Mouse (Mus musculus) layer of hippocampus, adult 11-12 months (tissue): ENCODE results near the gene Atf7ip.

Source experiments
- DNase-seq: peaks from one replicate; pipeline ENCODE4 v3.0.0; 2022; ENCODE audit warnings: low spot score

Atf7ip gene

DNA sequence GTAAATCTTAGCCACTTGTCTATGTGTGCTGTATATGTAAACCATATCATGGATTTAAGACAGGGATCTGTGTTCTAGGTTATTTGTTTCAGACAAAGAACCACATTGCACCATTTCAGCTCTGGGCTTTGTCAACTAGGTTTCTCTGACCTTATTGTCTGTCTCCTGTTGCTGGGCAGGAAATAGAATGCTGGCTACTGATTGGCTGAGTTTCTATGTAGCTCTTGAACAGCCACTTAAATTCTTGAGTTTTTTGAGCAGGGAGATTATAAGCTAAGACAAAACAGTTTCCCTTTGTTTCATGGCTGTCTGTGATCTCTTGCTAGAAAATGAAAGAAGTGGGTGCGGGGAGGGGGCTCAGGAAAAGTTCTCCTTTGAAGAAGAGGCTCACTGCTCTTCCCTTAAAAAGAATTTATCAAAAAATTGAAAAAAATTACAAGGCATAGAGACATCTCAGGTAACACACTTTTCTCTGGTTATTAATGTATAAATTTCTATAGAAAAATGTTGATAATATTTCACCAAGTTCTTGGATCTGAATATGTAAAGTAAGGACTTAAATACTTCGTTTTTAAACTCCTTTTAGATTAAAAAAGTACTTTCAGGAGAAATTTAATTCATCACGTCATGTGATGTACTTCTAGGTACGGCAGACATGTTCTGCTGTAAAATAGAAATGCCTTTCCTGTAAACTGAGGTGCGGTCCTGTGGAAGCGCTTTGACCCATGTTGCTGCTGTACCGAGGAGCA is 49.0 kb downstream of the Atf7ip start:
- no peak for DNase-seq

GRCm38 (mm10) chr6:136555523-136555915 is 49.6 kb downstream of the Atf7ip start:
- peak; percentile 77 for DNase-seq

DNA sequence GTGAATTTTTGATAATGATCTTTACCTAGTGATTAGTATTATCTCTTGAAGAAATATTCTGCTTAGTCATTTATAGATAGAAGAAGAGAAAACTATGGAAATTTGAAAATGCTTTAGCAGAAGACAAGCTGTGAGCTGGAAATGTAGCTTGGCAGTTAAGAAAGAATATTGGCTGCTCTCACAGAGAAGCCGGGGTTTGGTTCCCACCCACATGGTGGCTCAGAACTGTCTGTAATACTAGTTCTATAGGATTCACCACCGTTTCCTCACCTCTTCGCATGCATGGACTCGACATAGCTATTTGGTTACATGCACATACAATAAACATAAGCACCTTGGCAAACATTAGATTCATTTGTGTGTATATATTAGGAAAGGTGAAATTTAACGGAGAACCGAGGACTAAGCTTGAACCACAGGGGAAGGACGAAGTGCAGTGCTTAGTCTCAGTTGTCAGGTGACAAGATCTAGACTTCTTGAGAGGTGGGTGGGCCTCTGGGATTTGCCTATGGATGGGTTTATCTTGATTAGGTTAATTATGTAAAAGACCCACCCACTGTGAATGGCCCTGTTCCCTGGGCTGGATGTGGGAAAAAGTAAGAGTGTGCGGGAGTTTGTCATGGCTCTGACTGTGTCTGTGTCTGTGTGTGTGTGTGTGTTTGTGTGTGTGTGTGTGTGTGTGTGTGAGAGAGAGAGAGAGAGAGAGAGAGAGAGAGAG is 52.5 kb downstream of the Atf7ip start:
- DNase-seq = no peak

DNA sequence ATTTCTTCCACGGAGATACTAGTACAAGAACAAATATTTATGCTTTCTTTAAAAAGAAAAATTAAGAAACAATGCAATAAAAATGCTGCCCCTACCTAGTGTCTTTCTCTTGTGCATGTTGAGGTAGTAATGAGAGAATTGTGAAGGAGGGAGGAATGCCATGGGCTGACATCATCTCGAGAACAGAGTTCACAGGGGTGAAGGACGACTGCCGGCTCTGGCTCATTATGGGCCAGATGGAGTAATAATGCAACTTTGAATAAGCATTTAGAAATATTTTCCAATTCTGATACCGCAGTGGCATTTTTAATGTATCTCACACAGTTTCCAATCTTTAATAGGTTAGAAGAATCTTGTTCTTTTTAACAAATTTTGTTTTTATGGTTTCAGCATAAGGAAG is 60.0 kb downstream of the Atf7ip start:
- no peak for DNase-seq

DNA sequence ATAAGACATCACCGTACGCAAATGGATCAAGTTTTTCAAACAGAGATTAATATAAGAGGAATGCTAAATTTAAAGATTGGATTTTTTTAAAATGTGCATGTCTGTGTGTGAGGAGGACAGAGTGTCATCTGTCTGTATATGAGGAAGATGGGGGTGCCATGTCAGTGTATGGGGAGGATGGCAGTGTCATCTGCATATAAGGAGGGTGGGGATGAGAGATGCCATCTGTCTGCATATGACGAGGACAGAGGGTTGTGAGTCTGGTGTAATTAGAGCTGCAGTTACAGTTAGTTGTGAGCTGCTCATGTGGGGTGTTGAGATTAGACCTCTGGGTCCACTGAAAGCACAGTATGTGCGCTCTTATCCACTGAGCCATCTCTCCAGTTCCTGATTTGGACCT is 84.8 kb downstream of the Atf7ip start:
- no peak for DNase-seq

- no peak for DNase-seq
Observed at GRCm38 (mm10) chr6:136594541-136594940, 88.6 kb downstream of the Atf7ip start.

DNA sequence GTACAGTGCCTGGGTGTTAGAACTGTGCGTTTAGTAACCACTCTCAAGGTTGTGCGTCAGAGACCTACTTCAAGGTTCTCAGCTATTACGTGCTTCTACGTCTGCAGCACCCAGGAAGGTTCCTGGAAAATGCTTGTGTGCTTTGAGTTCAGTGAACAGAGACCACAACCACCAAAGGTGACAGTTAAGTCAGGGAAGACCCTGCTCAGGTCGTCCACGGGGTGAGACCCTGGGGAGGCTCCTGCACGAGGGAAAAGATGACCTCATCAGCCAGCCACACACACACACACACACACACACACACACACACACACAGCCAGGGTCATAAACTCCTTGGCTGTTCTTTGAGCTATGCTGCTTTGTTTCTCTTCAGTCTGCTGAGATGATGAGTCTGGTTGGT is 96.6 kb downstream of the Atf7ip start:
- DNase-seq = no peak

- DNase-seq = no peak
Observed at GRCm38 (mm10) chr6:136611351-136612215, 105.6 kb downstream of the Atf7ip start.

DNA sequence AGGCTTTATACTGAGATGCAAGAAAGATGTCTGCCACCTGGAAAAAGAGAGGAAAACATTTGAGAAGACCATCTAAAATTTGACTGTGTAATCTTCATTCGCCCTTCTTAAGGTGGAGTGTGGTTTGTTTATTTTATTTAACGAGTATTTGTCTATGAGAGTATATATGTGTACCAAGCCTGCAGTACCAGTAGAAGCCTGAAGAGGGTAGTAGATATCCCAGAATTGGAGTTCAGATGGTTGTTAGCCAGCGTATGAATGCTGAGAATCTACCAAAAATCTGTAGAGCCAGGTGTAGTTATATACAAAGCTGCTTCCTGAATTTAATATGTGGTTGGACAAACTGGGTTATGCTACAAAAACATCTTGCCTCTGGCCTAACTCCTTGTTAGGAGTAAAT is 106.3 kb downstream of the Atf7ip start:
- no peak for DNase-seq

- DNase-seq = no peak
Observed at GRCm38 (mm10) chr6:136614156-136614555, 108.2 kb downstream of the Atf7ip start.

DNA sequence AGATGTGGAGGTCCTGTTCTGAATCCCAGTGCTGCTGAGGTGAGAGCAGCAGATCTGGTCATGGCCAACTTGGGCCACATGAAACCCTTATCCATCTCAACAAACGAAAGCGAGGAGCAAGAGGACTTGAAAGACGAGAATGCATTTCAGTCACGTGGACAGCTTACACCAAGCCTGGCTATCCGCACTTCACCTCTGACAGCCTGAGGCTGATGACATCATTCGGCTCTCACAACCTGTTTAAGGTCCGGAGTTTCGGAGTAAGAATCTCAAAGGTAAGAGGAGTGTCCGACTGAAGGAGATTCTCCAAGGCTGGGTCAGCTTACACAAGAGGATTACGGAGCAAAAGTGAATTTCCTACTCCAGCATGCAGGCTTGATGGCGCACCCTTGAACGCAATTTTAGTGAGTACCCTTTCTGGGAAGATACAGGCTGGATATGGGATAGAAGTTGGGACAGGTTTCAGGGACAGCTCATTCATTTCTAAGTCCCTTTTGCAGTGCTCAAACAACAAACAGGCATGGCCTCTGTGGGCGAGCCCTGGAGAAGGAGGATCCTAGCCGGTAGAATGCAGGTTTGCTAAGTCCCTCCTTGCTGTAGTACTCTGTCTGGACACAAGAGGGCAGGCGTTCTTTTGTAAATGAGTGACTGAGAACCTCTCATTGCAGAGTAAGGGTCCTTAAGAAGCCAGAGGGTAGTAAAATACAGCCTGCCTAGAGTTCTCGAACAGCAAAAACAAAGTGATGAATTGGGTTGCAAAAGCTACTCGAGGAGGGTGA is 114.6 kb downstream of the Atf7ip start:
- peak; percentile 90 for DNase-seq

DNA sequence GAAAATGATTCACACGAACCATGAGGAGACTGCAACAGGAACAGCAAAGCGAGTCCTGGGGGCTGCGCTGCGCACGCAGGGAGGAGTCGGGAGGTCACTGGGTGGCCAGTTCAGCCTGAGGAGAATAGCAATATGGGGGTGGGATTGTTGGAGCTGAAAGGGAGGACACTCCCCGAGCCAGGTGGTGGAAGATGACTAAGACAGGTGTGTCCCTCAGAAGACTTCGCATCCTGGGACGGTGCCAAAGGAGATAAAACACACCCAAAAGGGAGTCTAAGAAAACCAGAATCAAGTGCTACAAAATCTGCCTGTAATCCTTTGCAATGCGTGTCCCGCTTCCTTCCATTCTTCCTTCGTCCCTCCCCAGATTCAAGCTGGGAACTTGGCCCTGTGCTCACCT is 119.5 kb downstream of the Atf7ip start:
- no peak for DNase-seq

DNA sequence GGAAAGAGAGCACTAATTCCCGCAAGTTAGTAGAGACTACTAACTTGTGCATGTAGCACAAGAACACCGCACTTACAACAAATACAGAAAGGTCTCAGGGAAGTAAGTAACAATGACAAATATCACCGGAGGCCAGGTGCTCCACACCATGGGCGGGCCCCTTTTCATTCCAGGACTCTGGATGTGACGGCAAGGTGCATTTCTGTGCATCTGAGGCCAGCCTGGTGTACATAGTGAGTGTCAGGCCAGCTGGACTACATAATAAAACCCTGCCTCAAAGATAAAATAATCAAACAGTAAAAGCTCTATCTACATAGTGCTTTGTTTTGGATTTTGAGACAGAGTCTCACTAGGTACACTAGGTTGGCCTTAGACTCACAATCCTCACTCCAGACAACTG is 123.7 kb downstream of the Atf7ip start:
- no peak for DNase-seq

- DNase-seq = no peak
Observed at GRCm38 (mm10) chr6:136631519-136631918, 125.6 kb downstream of the Atf7ip start.

DNA sequence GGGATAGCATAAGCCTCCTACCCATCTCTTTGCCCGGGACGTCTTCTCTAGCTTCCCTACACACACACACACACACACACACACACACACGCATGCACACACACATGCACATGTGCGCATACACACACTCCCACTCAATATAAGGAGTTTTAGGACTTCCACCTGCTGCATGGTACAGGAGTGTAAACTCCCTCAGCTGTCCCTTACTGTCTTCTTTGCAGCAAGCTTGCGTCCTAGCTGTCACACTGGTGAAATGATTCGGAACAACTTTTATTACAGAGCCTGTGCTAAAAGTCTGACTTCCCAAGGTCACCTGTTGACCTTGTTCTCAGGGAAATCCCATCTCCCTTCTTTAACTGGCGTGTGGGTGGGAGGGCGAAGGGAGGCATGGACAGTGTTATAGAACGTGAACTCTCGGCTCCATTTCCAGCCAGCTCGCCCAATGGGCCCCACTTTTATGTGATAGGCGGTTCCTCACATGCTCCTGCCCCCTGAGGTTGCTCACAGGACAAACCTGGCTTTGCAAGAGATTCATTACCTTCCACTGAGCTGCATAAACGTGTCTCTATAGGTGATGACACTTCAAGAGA is 126.1 kb downstream of the Atf7ip start:
- no peak for DNase-seq

DNA sequence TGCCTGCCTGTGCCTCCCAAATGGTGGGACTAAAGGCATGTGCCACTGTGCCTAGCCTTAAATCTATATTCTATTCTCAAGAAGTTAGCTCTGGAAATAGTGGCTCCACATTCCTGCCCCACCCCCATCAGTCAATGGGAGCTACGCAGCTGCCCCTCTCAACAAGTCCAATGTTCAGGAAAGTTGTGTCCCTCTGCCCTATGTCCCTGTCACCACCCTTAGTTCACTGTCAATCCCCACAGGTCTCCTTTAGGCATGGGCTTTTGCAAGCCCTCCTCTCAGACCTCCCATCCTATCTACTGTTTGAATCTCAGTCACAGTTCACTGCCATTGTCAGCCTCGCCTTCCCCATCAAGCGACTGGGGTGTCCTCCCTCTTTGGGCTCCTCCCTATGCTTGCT is 127.2 kb downstream of the Atf7ip start:
- no peak for DNase-seq

GRCm38 (mm10) chr6:136633719-136634118 is 127.8 kb downstream of the Atf7ip start:
- no peak for DNase-seq

- no peak for DNase-seq
Observed at GRCm38 (mm10) chr6:136634982-136635381, 129.0 kb downstream of the Atf7ip start.

- no peak for DNase-seq
Observed at GRCm38 (mm10) chr6:136644171-136644570, 138.2 kb downstream of the Atf7ip start.

- DNase-seq = no peak
Observed at GRCm38 (mm10) chr6:136645754-136646153, 139.8 kb downstream of the Atf7ip start.

- no peak for DNase-seq
Observed at GRCm38 (mm10) chr6:136646207-136646606, 140.2 kb downstream of the Atf7ip start.

- DNase-seq = no peak
Observed at GRCm38 (mm10) chr6:136647455-136647861, 141.5 kb downstream of the Atf7ip start.
